Mouse (Mus musculus) fat pad, adult 2 months (tissue): ENCODE measurements around the gene Slc12a6.
A peak's percentile ranks its signal among the peaks of the same experiment; 100 is the strongest.

ENCODE experiments used
- DNase-seq: peaks from one replicate; pipeline ENCODE4 v3.0.0-alpha.2; 2011; ENCODE audit warnings: low read depth, low spot score; ENCODE audit errors: extremely low read depth

The Slc12a6 gene

GRCm38 (mm10) chr2:112380131-112380530, 114.5 kb downstream of the Slc12a6 start:
- no peak for DNase-seq

GRCm38 (mm10) chr2:112381219-112381618, 115.6 kb downstream of the Slc12a6 start:
- DNase-seq = no peak

- no peak for DNase-seq
These were observed 125.2 kb downstream of the Slc12a6 start for GRCm38 (mm10) chr2:112390843-112391242.

- DNase-seq = peak; percentile 96
These were observed 125.8 kb downstream of the Slc12a6 start for GRCm38 (mm10) chr2:112391346-112392000.

GRCm38 (mm10) chr2:112392689-112393088, 127.1 kb downstream of the Slc12a6 start:
- no peak for DNase-seq

GRCm38 (mm10) chr2:112393958-112394357, 128.3 kb downstream of the Slc12a6 start:
- no peak for DNase-seq

GRCm38 (mm10) chr2:112396649-112397048, 131.0 kb downstream of the Slc12a6 start:
- DNase-seq = no peak

GRCm38 (mm10) chr2:112407030-112407429, 141.4 kb downstream of the Slc12a6 start:
- DNase-seq = no peak
